Mouse (Mus musculus) MEL (cell line): Measurements from ENCODE around the gene Fnbp4. TPM values are rescaled to one million over a fixed set of nuclear protein-coding genes. Genes with fewer than 3 reads are reported as not detected.

Experiments
- DNase-seq: peaks from one replicate; pipeline ENCODE4 v3.0.0; 2011; ENCODE audit warnings: low read depth, low spot score
- H3K27ac ChIP-seq: 2 replicates; pipeline ENCODE4 v1.5.1; 2012; ENCODE audit warnings: low read depth, mild to moderate bottlenecking, control low read depth, low read length, moderate library complexity; ENCODE audit not compliant: control insufficient read depth
- H3K27me3 ChIP-seq, 2 experiments: fragments of 150-350 bp in 1 of 2; sonication (generic) in 1 of 2; 2 replicates each; pipeline ENCODE4 v1.6.1; 2012; ENCODE audit warnings: low read length in 2 of 2, mild to moderate bottlenecking in 2 of 2, improper control_type of control experiment in 1 of 2, moderate library complexity in 1 of 2; ENCODE audit not compliant: insufficient read depth in 2 of 2, control insufficient read depth in 1 of 2
- H3K36me3 ChIP-seq, 2 experiments: 2 replicates each; pipeline ENCODE4 v1.6.1; 2012 to 2014; ENCODE audit warnings: low read length in 2 of 2, improper control_type of control experiment in 1 of 2, inconsistent platforms in 1 of 2, mild to moderate bottlenecking in 1 of 2; ENCODE audit not compliant: insufficient read depth in 2 of 2, control insufficient read depth in 1 of 2
- H3K4me1 ChIP-seq, 2 experiments: fragments of 150-350 bp in 1 of 2; sonication (generic) in 1 of 2; 2 replicates each; pipeline ENCODE4 v1.6.1; 2012; ENCODE audit warnings: low read length in 2 of 2, improper control_type of control experiment in 1 of 2, mild to moderate bottlenecking in 1 of 2; ENCODE audit not compliant: insufficient read depth in 2 of 2, control insufficient read depth in 1 of 2
- H3K4me3 ChIP-seq, 2 experiments: fragments of 150-350 bp in 1 of 2; sonication (generic) in 1 of 2; 2 replicates each; pipeline ENCODE4 v1.5.1; 2012; ENCODE audit warnings: low read depth in 2 of 2, low read length in 2 of 2, mild to moderate bottlenecking in 2 of 2, moderate library complexity in 2 of 2, control low read depth in 1 of 2, improper control_type of control experiment in 1 of 2; ENCODE audit not compliant: control insufficient read depth in 1 of 2, insufficient read depth in 1 of 2
- H3K79me2 ChIP-seq: 2 replicates; pipeline ENCODE4 v1.6.1; 2012; ENCODE audit warnings: mild to moderate bottlenecking, low read length, moderate library complexity; ENCODE audit not compliant: control insufficient read depth, poor library complexity, insufficient read depth
- H3K9ac ChIP-seq: 2 replicates; pipeline ENCODE4 v1.6.1; 2012; ENCODE audit warnings: low read depth, mild to moderate bottlenecking, control low read depth, low read length, moderate library complexity; ENCODE audit not compliant: control insufficient read depth, poor library complexity, severe bottlenecking
- H3K9me3 ChIP-seq: fragments of 150-350 bp; sonication (generic); replicated peaks from 2 replicates; pipeline ENCODE4 v1.6.1; 2012; ENCODE audit warnings: mild to moderate bottlenecking, low read length, improper control_type of control experiment, moderate library complexity; ENCODE audit not compliant: insufficient read depth
- CHD2 ChIP-seq: IDR thresholded peaks from 2 replicates; pipeline ENCODE4 v1.6.1; 2011; ENCODE audit warnings: low read length, improper control_type of control experiment
- ETS1 ChIP-seq: IDR thresholded peaks from 2 replicates; pipeline ENCODE4 v1.6.1; 2012; ENCODE audit warnings: low read depth, mild to moderate bottlenecking, inconsistent platforms, low read length, improper control_type of control experiment, moderate library complexity
- GABPA ChIP-seq: IDR thresholded peaks from 2 replicates; pipeline ENCODE4 v1.6.1; 2012; ENCODE audit warnings: low read depth, mild to moderate bottlenecking, inconsistent platforms, low read length, improper control_type of control experiment, moderate library complexity
- HCFC1 ChIP-seq: IDR thresholded peaks from 2 replicates; pipeline ENCODE4 v1.6.1; 2012; ENCODE audit warnings: low read depth, mild to moderate bottlenecking, inconsistent platforms, low read length, improper control_type of control experiment, moderate library complexity
- JUND ChIP-seq: IDR thresholded peaks from 2 replicates; pipeline ENCODE4 v1.6.1; 2011; ENCODE audit warnings: low read depth, mild to moderate bottlenecking, improper control_type of control experiment, low read length
- MAFK ChIP-seq: IDR thresholded peaks from 2 replicates; pipeline ENCODE4 v1.6.1; 2011; ENCODE audit warnings: low read depth, mild to moderate bottlenecking, low read length, improper control_type of control experiment, borderline replicate concordance
- MAX ChIP-seq: IDR thresholded peaks from 2 replicates; pipeline ENCODE4 v1.6.1; 2011; ENCODE audit warnings: low read length, improper control_type of control experiment
- MEF2A ChIP-seq: IDR thresholded peaks from 2 replicates; pipeline ENCODE4 v1.6.1; 2014; ENCODE audit warnings: low read depth, mild to moderate bottlenecking, inconsistent platforms, low read length, improper control_type of control experiment; ENCODE audit not compliant: poor library complexity, insufficient replicate concordance, severe bottlenecking; ENCODE audit errors: extremely low read depth
- NRF1 ChIP-seq: IDR thresholded peaks from 2 replicates; pipeline ENCODE4 v1.6.1; 2014; ENCODE audit warnings: low read depth, mild to moderate bottlenecking, inconsistent platforms, low read length, improper control_type of control experiment, moderate library complexity; ENCODE audit not compliant: poor library complexity, insufficient read depth, severe bottlenecking
- POLR2AphosphoS2 ChIP-seq: IDR thresholded peaks from 2 replicates; pipeline ENCODE4 v1.6.1; 2011; ENCODE audit warnings: low read length, improper control_type of control experiment
- RCOR1 ChIP-seq: IDR thresholded peaks from 2 replicates; pipeline ENCODE4 v1.6.1; 2012; ENCODE audit warnings: low read depth, mild to moderate bottlenecking, inconsistent platforms, low read length, improper control_type of control experiment
- SMC3 ChIP-seq: IDR thresholded peaks from 2 replicates; pipeline ENCODE4 v1.6.1; 2011; ENCODE audit warnings: low read depth, low read length, improper control_type of control experiment
- USF1 ChIP-seq: IDR thresholded peaks from 2 replicates; pipeline ENCODE4 v1.6.1; 2014; ENCODE audit warnings: low read depth, mild to moderate bottlenecking, inconsistent platforms, low read length, improper control_type of control experiment, moderate library complexity
- USF2 ChIP-seq, 2 experiments: IDR thresholded peaks; 2 replicates each; pipeline ENCODE4 v1.6.1; 2011 to 2012; ENCODE audit warnings: improper control_type of control experiment in 2 of 2, low read length in 2 of 2, borderline replicate concordance in 1 of 2, inconsistent platforms in 1 of 2, low read depth in 1 of 2, mild to moderate bottlenecking in 1 of 2; ENCODE audit not compliant: insufficient read depth in 1 of 2
- ZMIZ1 ChIP-seq: IDR thresholded peaks from 2 replicates; pipeline ENCODE4 v1.6.1; 2012; ENCODE audit warnings: low read depth, mild to moderate bottlenecking, inconsistent platforms, low read length, improper control_type of control experiment, moderate library complexity
- ZNF384 ChIP-seq: IDR thresholded peaks from 2 replicates; pipeline ENCODE4 v1.6.1; 2012; ENCODE audit warnings: low read depth, mild to moderate bottlenecking, inconsistent platforms, low read length, improper control_type of control experiment
- polyA plus RNA-seq, 2 experiments: library from polyadenylated mRNA; stranded (reverse) in 1 of 2; unstranded in 1 of 2; fragments of >175 nt in 1 of 2; fragments of >200 nt in 1 of 2; gene quantifications; 2 replicates each; pipeline versions ENCODE4 v1.2.1 to v1.2.4; 2012; ENCODE audit warnings: low replicate concordance in 2 of 2, low read depth in 1 of 2; ENCODE audit not compliant: insufficient read length in 2 of 2, insufficient read depth in 1 of 2, missing spikeins in 1 of 2
- total RNA-seq: library from RNA; depleted of rRNA; stranded (reverse); fragments of 300-350 nt; gene quantifications from 2 replicates; pipeline ENCODE4 v1.2.3, GENCODE M21; 2012

The Fnbp4 gene
- total and polyA plus RNA-seq, 3 experiments = 42.1 to 353 (median 73.7) TPM

GRCm38 (mm10) chr2:90726818-90727217, 18.4 kb upstream of the Fnbp4 start:
- peaks cover 0 to 72% of the 10 kb centered on the region in 2 experiments; a peak in 3 of 4 replicates for H3K36me3 ChIP-seq
- no peak overlapping the region for H3K9ac ChIP-seq
- no peaks in the 10 kb centered on the region for H3K9me3 ChIP-seq
- no peak overlapping the region for H3K4me3 ChIP-seq
- no peaks in the 10 kb centered on the region for H3K4me1 ChIP-seq
- H3K79me2 ChIP-seq = no peaks in the 10 kb centered on the region
- no peaks in the 10 kb centered on the region for H3K27me3 ChIP-seq
- no peak for DNase-seq
- H3K27ac ChIP-seq = no peak overlapping the region
- TF ChIP-seq HCFC1 (no peak), MEF2A (no peak), SMC3 (no peak), USF1 (no peak), RCOR1 (no peak), MAX (no peak), ETS1 (no peak), ZMIZ1 (no peak), USF2 (IDR thresholded peaks at IDR 0.05; ENCODE audit: borderline replicate concordance in 1 of 2, insufficient read depth in 1 of 2, low read depth in 1 of 2, low read length in 2 of 2) (no peak), NRF1 (no peak)

GRCm38 (mm10) chr2:90735326-90735725, 9.8 kb upstream of the Fnbp4 start:
- TF ChIP-seq GABPA = no peak
- no peak for TF ChIP-seq CHD2
- TF ChIP-seq JUND = no peak
- peaks cover 4 to 52% of the 10 kb centered on the region in 2 experiments for H3K36me3 ChIP-seq

GRCm38 (mm10) chr2:90738801-90739200, 6.4 kb upstream of the Fnbp4 start:
- H3K36me3 ChIP-seq = peaks cover 4 to 26% of the 10 kb centered on the region in 2 experiments
- H3K9me3 ChIP-seq = no peaks in the 10 kb centered on the region
- H3K27me3 ChIP-seq = no peaks in the 10 kb centered on the region
- H3K4me3 ChIP-seq = no peak overlapping the region
- H3K9ac ChIP-seq = no peak overlapping the region
- DNase-seq = peak; percentile 37
- no peaks in the 10 kb centered on the region for H3K79me2 ChIP-seq
- no peak overlapping the region for H3K27ac ChIP-seq
- H3K4me1 ChIP-seq = 0 out of 4 replicates have a peak, but pooled peaks cover 0 to 2% of the 10 kb centered on the region in 2 experiments
- TF ChIP-seq POLR2AphosphoS2 (0 out of 2 replicates have a peak, but pooled peaks have one; percentile 12), MAFK (no peak), ZNF384 (peak; percentile 88)

More at GRCm38 (mm10) chr2:90735326-90735725, 9.8 kb upstream of the Fnbp4 start:
- H3K27me3 ChIP-seq = no peaks in the 10 kb centered on the region
- no peaks in the 10 kb centered on the region for H3K79me2 ChIP-seq
- H3K4me1 ChIP-seq = 0 out of 4 replicates have a peak, but pooled peaks cover 0 to 2% of the 10 kb centered on the region in 2 experiments
- no peak overlapping the region for H3K9ac ChIP-seq
- H3K27ac ChIP-seq = no peak overlapping the region
- H3K9me3 ChIP-seq = no peaks in the 10 kb centered on the region
- H3K4me3 ChIP-seq = no peak overlapping the region
- DNase-seq = no peak
